Mouse (Mus musculus) ES-E14 (cell line): ENCODE results near the gene Tbc1d20. TPM values are rescaled to one million over a fixed set of nuclear protein-coding genes. Genes with fewer than 3 reads are reported as not detected.
"Not testable (repeated sequence)": the region's sequence is repeated elsewhere in the genome, so short reads cannot be mapped to it uniquely, and the experiment has no call there.

ENCODE experiments used
- DNase-seq: peaks from one replicate; pipeline ENCODE4 v3.0.0-alpha.2; 2013; ENCODE audit warnings: low read depth, low spot score
- H3K27ac ChIP-seq: 2 replicates; pipeline ENCODE4 v1.5.1; 2012; ENCODE audit warnings: low read depth, mild to moderate bottlenecking, low read length, moderate library complexity, mixed read lengths; ENCODE audit not compliant: poor library complexity, insufficient read depth, severe bottlenecking
- H3K36me3 ChIP-seq: 2 replicates; pipeline ENCODE4 v1.6.1; 2012; ENCODE audit warnings: mild to moderate bottlenecking, low read length, moderate library complexity, mixed read lengths; ENCODE audit not compliant: control insufficient read depth, poor library complexity, insufficient read depth, severe bottlenecking
- H3K4me1 ChIP-seq, 2 experiments: fragments of 150-350 bp in 1 of 2; sonication (generic) in 1 of 2; 2 replicates each; pipeline ENCODE4 v1.6.1; 2012; ENCODE audit warnings: low read length in 2 of 2, mild to moderate bottlenecking in 1 of 2, mixed read lengths in 1 of 2; ENCODE audit not compliant: control insufficient read depth in 2 of 2, insufficient read depth in 2 of 2, poor library complexity in 1 of 2
- H3K4me3 ChIP-seq, 2 experiments: fragments of 150-350 bp in 1 of 2; sonication (generic) in 1 of 2; 2 replicates each; pipeline ENCODE4 v1.5.1; 2012; ENCODE audit warnings: low read length in 2 of 2, low read depth in 1 of 2, mild to moderate bottlenecking in 1 of 2, mixed read lengths in 1 of 2; ENCODE audit not compliant: insufficient read depth in 1 of 2, poor library complexity in 1 of 2, severe bottlenecking in 1 of 2
- H3K9ac ChIP-seq: 2 replicates; pipeline ENCODE4 v1.6.1; 2012; ENCODE audit warnings: low read depth, mild to moderate bottlenecking, low read length, mixed read lengths; ENCODE audit not compliant: poor library complexity, insufficient read depth, severe bottlenecking
- H3K9me3 ChIP-seq: fragments of 150-350 bp; sonication (generic); 2 replicates; pipeline ENCODE4 v1.6.1; 2012; ENCODE audit warnings: low read depth, mild to moderate bottlenecking, low read length; ENCODE audit not compliant: control insufficient read depth, insufficient read depth
- CHD2 ChIP-seq: IDR thresholded peaks from 2 replicates; pipeline ENCODE4 v1.6.1; 2014; ENCODE audit warnings: mild to moderate bottlenecking, low read depth, low read length, inconsistent platforms
- HCFC1 ChIP-seq: IDR thresholded peaks from 2 replicates; pipeline ENCODE4 v1.6.1; 2012; ENCODE audit warnings: low read length, inconsistent platforms, borderline replicate concordance; ENCODE audit not compliant: insufficient read depth
- MAFK ChIP-seq: IDR thresholded peaks from 2 replicates; pipeline ENCODE4 v1.6.1; 2014; ENCODE audit warnings: mild to moderate bottlenecking, low read depth, low read length, inconsistent platforms; ENCODE audit not compliant: insufficient read depth
- ZC3H11A ChIP-seq: IDR thresholded peaks from 2 replicates; pipeline ENCODE4 v1.6.1; 2012; ENCODE audit warnings: low read depth, mild to moderate bottlenecking, inconsistent platforms, low read length, borderline replicate concordance
- ZNF384 ChIP-seq: IDR thresholded peaks from 2 replicates; pipeline ENCODE4 v1.6.1; 2012; ENCODE audit warnings: low read depth, low read length, inconsistent platforms
- in situ Hi-C, 2 experiments: fragments of 600-800 bp; cut with MboI; formaldehyde crosslinking; loops; one replicate each; pipeline ENCODE4 v1.15.1; 2025; ENCODE audit warnings: low sequenced_read_pairs in 2 of 2, inconsistent platforms in 1 of 2; ENCODE audit not compliant: unreplicated experiment in 2 of 2
- total RNA-seq: library from RNA; depleted of rRNA; stranded (reverse); fragments of 300-350 nt; gene quantifications from 2 replicates; pipeline ENCODE4 v1.2.3, GENCODE M21; 2012

Tbc1d20 gene
- total RNA-seq, 1 experiment, result 20.2 TPM

- in situ Hi-C loops, result no loop called here
- DNase-seq, result no peak
- H3K27ac ChIP-seq, result no peak overlapping the region
- H3K9ac ChIP-seq, result no peak overlapping the region
- H3K4me1 ChIP-seq, result no peaks in the 10 kb centered on the region
- H3K9me3 ChIP-seq, result no peaks in the 10 kb centered on the region
- peaks cover 22% of the 10 kb centered on the region for H3K36me3 ChIP-seq
- TF ChIP-seq ZC3H11A (no peak), CHD2 (no peak), HCFC1 (no peak)
- no peak overlapping the region for H3K4me3 ChIP-seq
These were observed 12.2 kb upstream of the Tbc1d20 start for GRCm38 (mm10) chr2:152281407-152281806.

GRCm38 (mm10) chr2:152287560-152287959, 6.1 kb upstream of the Tbc1d20 start:
- Histone ChIP-seq H3K4me3 (no peak overlapping the region), H3K27ac (no peak overlapping the region), H3K9ac (no peak overlapping the region), H3K9me3 (no peaks in the 10 kb centered on the region), H3K36me3 (peaks cover 10% of the 10 kb centered on the region), H3K4me1 (no peaks in the 10 kb centered on the region)
- in situ Hi-C loops, result no loop called here
- DNase-seq, result no peak
- TF ChIP-seq MAFK, result no peak
- TF ChIP-seq ZNF384, result no peak
- TF ChIP-seq CHD2, result no peak
- no peak for TF ChIP-seq HCFC1
- TF ChIP-seq ZC3H11A, result no peak

- H3K4me3 ChIP-seq, result no peak overlapping the region
- H3K27ac ChIP-seq, result no peak overlapping the region
- H3K4me1 ChIP-seq, result no peaks in the 10 kb centered on the region
- peaks cover 7% of the 10 kb centered on the region for H3K36me3 ChIP-seq
- no peak overlapping the region for H3K9ac ChIP-seq
- DNase-seq, result no peak
- TF ChIP-seq ZNF384 (no peak), HCFC1 (no peak), CHD2 (no peak), MAFK (no peak), ZC3H11A (no peak)
- no peaks in the 10 kb centered on the region for H3K9me3 ChIP-seq
- in situ Hi-C loops, result no loop called here
These were observed 5.6 kb upstream of the Tbc1d20 start for GRCm38 (mm10) chr2:152288046-152288445.

GRCm38 (mm10) chr2:152289623-152290022, 4.0 kb upstream of the Tbc1d20 start:
- H3K9me3 ChIP-seq, in situ Hi-C loops, DNase-seq, H3K4me3 ChIP-seq, H3K4me1 ChIP-seq, H3K9ac ChIP-seq, H3K27ac ChIP-seq, H3K36me3 ChIP-seq: not testable (repeated sequence)

GRCm38 (mm10) chr2:152292475-152292874, 1.2 kb upstream of the Tbc1d20 start:
- in situ Hi-C loops, result no loop called here
- DNase-seq, result no peak

More at GRCm38 (mm10) chr2:152292475-152292874, 1.2 kb upstream of the Tbc1d20 start:
- Histone ChIP-seq H3K4me1 (peaks cover 0 to 3% of the 10 kb centered on the region in 2 experiments; a peak in 1 of 4 replicates), H3K27ac (no peak overlapping the region), H3K4me3 (no peak overlapping the region), H3K9me3 (no peaks in the 10 kb centered on the region), H3K36me3 (no peaks in the 10 kb centered on the region), H3K9ac (no peak overlapping the region)
- TF ChIP-seq HCFC1, result no peak
- peak; percentile 64 for TF ChIP-seq ZNF384
